21 mouse cellular contexts compared by ENCODE assay signal in the genomic region with DNA sequence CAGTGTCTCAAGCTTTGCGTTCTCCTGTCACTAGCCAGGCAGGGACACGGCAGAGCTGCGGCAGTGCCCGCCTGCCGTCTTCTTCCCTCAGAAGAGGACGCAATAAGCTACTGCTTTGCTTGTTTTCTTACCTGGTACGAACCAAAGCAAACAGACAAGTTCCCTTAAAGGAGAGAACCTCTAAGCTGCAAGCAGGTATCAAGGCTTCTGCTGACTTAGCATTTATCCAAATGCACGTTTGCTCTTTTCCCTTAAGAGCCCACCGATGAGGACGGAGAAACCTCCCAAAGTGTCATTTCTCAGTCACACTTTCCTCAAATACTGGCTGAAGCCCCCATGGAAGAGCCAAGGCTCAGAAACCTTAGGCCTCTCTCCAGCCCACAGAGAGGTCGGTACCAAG. TPM values are rescaled to one million over a fixed set of nuclear protein-coding genes. Genes with fewer than 3 reads are reported as not detected.
"Had no signal": no experiment of that assay in that cellular context is flagged by ENCODE, and none has a peak within 500 bp of the region (broad histone marks: within the 10 kb centered on the region; RNA-seq: fewer than 3 reads in every experiment).

No protein-coding gene starts in this region.

- H3K27ac ChIP-seq: lung, embryonic 15.5 days; macrophage; midbrain, embryonic 10.5 days; midbrain, embryonic 12.5 days; neural tube, embryonic 13.5 days; neural tube, embryonic 15.5 days had no signal

- H3K27me3 ChIP-seq: lung, embryonic 15.5 days; midbrain, embryonic 12.5 days; neural tube, embryonic 13.5 days; neural tube, embryonic 15.5 days had no signal

- H3K9me3 ChIP-seq: lung, embryonic 15.5 days; neural tube, embryonic 13.5 days; neural tube, embryonic 15.5 days had no signal

- H3K9ac ChIP-seq: liver, postnatal 0 days; lung, embryonic 15.5 days; midbrain, embryonic 12.5 days; neural tube, embryonic 13.5 days; neural tube, embryonic 15.5 days had no signal

- H3K4me1 ChIP-seq: lung, embryonic 15.5 days; midbrain, embryonic 10.5 days; midbrain, embryonic 12.5 days; neural tube, embryonic 13.5 days; neural tube, embryonic 15.5 days had no signal

- DNase-seq: liver, postnatal 0 days; lung, adult 2 months; lung, postnatal 14 days; lung, postnatal 36 days; midbrain, embryonic 14.5 days; retina, postnatal 1 day; right cerebral cortex, adult 18-20 months; right cerebral cortex, postnatal 25 days; right cerebral cortex, postnatal 4 days; spleen, adult 18-20 months; thymus, adult 18-20 months; thymus, postnatal 14 days; thymus, postnatal 36 days had no signal

- H3K4me3 ChIP-seq: lung, embryonic 15.5 days; midbrain, embryonic 10.5 days; midbrain, embryonic 12.5 days; myocyte; neural tube, embryonic 13.5 days; neural tube, embryonic 15.5 days had no signal

RNA-seq across cellular contexts. Expression of a gene that starts 46.1 kb away (rescaled TPM):
- polyA plus RNA-seq: liver, postnatal 0 days; macrophage; midbrain, embryonic 14.5 days; myocyte; small intestine, adult 2 months had no signal
